Mouse (Mus musculus) hindbrain, embryonic 13.5 days (tissue): Measurements from ENCODE around the gene Trhde. TPM values are rescaled to one million over a fixed set of nuclear protein-coding genes. Genes with fewer than 3 reads are reported as not detected.
A peak's percentile ranks its signal among the peaks of the same experiment; 100 is the strongest.

ENCODE experiments used
- ATAC-seq: fragments of 200-750 bp; cut with Nextera tagmentation; 2 replicates; pipeline ENCODE4 v1.8.0; 2017; ENCODE audit warnings: moderate TSS enrichment; ENCODE audit not compliant: low FRiP score
- H3K27ac ChIP-seq: fragments of 300-500 bp; sonication (generic); 2 replicates; pipeline ENCODE4 v1.5.1; 2015; ENCODE audit warnings: inconsistent platforms, mild to moderate bottlenecking, moderate library complexity
- H3K27me3 ChIP-seq: fragments of 300-500 bp; sonication (generic); 2 replicates; pipeline ENCODE4 v1.6.1; 2015; ENCODE audit warnings: mild to moderate bottlenecking, inconsistent platforms
- H3K36me3 ChIP-seq: fragments of 300-500 bp; sonication (generic); 2 replicates; pipeline ENCODE4 v1.6.1; 2015; ENCODE audit warnings: mild to moderate bottlenecking, inconsistent platforms
- H3K4me1 ChIP-seq: fragments of 300-500 bp; sonication (generic); replicated peaks from 2 replicates; pipeline ENCODE4 v1.6.1; 2015; ENCODE audit warnings: inconsistent platforms
- H3K4me2 ChIP-seq: fragments of 300-500 bp; sonication (generic); 2 replicates; pipeline ENCODE4 v1.6.1; 2015; ENCODE audit warnings: inconsistent platforms, mild to moderate bottlenecking, moderate library complexity
- H3K4me3 ChIP-seq: fragments of 300-500 bp; sonication (generic); 2 replicates; pipeline ENCODE4 v1.5.1; 2015; ENCODE audit warnings: mild to moderate bottlenecking, inconsistent platforms
- H3K9ac ChIP-seq: fragments of 300-500 bp; sonication (generic); 2 replicates; pipeline ENCODE4 v1.6.1; 2015; ENCODE audit warnings: mild to moderate bottlenecking, inconsistent platforms
- H3K9me3 ChIP-seq: fragments of 300-500 bp; sonication (generic); 2 replicates; pipeline ENCODE4 v1.6.1; 2016; ENCODE audit warnings: inconsistent platforms
- WGBS: fragments of 180-500 bp; shearing (Covaris S2); methylation state at CpG from one replicate; pipeline ENCODE4 v1.1.7; 2015; 5-methylcytosine and 5-hydroxymethylcytosine counted together
- polyA plus RNA-seq: library from polyadenylated mRNA; unstranded; fragments of >200 nt; fragmentation: Nextera tagmentation; extraction: Ambion mirVana; gene quantifications from 2 replicates; pipeline ENCODE4 v1.2.1, GENCODE M21; 2015

The Trhde gene
- polyA plus RNA-seq, 1 experiment from 2014 or later = 4.6 TPM

DNA sequence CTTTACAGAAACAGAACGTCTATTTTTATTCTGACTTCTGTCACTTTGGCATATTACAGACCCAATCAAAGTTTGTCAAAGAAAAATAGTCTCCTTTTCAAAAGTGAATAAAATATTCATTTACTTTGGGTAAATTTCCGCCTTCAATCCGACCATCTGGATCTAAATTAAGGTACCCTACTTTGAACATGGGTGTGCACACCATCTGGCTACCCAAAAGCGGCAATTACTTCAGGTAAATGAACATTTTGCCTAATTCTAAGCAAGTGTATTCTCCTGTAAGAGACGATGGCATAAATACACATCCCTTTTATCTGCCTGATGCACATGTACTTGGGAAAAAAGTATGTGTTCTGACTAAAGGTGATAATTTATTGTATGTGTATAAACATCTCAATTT, 5.2 kb downstream of the Trhde start:
- ATAC-seq = no peak
- H3K27ac ChIP-seq = no peak overlapping the region
- peaks cover 27% of the 10 kb centered on the region for H3K27me3 ChIP-seq
- no peak overlapping the region for H3K4me2 ChIP-seq
- no peaks in the 10 kb centered on the region for H3K36me3 ChIP-seq
- 88% methylated on average over 5 of the region's 5 CpGs for WGBS
- no peak overlapping the region for H3K4me3 ChIP-seq
- H3K4me1 ChIP-seq = peaks cover 19% of the 10 kb centered on the region
- H3K9me3 ChIP-seq = no peaks in the 10 kb centered on the region
- no peak overlapping the region for H3K9ac ChIP-seq

GRCm38 (mm10) chr10:114794214-114794613, 7.9 kb downstream of the Trhde start:
- Histone ChIP-seq H3K4me3 (no peak overlapping the region), H3K4me2 (0 out of 2 replicates have a peak overlapping the region, but pooled peaks have one; percentile 15), H3K9ac (peak overlapping the region; percentile 24; the same call in 1 of the 2 replicates), H3K36me3 (no peaks in the 10 kb centered on the region), H3K4me1 (peaks cover 7% of the 10 kb centered on the region; the same call in 1 of the 2 replicates), H3K27ac (no peak overlapping the region), H3K27me3 (peaks cover 5% of the 10 kb centered on the region; the same call in 1 of the 2 replicates), H3K9me3 (no peaks in the 10 kb centered on the region)
- WGBS = 40% methylated on average over 6 of the region's 6 CpGs
- no peak for ATAC-seq

GRCm38 (mm10) chr10:114765914-114766313, 36.2 kb downstream of the Trhde start:
- H3K27me3 ChIP-seq = no peaks in the 10 kb centered on the region

GRCm38 (mm10) chr10:114762125-114762524, 40.0 kb downstream of the Trhde start:
- Histone ChIP-seq H3K4me1 (no peaks in the 10 kb centered on the region), H3K36me3 (no peaks in the 10 kb centered on the region), H3K27me3 (no peaks in the 10 kb centered on the region), H3K27ac (no peak overlapping the region), H3K9me3 (no peaks in the 10 kb centered on the region), H3K4me2 (no peak overlapping the region), H3K4me3 (no peak overlapping the region), H3K9ac (no peak overlapping the region)
- ATAC-seq = no peak
- WGBS = 88% methylated on average over 7 of the region's 7 CpGs

More at GRCm38 (mm10) chr10:114765914-114766313, 36.2 kb downstream of the Trhde start:
- H3K9ac ChIP-seq = no peak overlapping the region
- WGBS = 78% methylated on average over 4 of the region's 4 CpGs
- H3K4me3 ChIP-seq = no peak overlapping the region
- no peaks in the 10 kb centered on the region for H3K9me3 ChIP-seq
- H3K4me2 ChIP-seq = no peak overlapping the region
- no peaks in the 10 kb centered on the region for H3K36me3 ChIP-seq
- H3K4me1 ChIP-seq = no peaks in the 10 kb centered on the region
- H3K27ac ChIP-seq = no peak overlapping the region
- no peak for ATAC-seq

GRCm38 (mm10) chr10:114759240-114759639, 42.9 kb downstream of the Trhde start:
- H3K4me2 ChIP-seq = no peak overlapping the region
- WGBS = 66% methylated on average over 3 of the region's 3 CpGs
- no peaks in the 10 kb centered on the region for H3K36me3 ChIP-seq
- no peaks in the 10 kb centered on the region for H3K27me3 ChIP-seq
- ATAC-seq = no peak
- no peaks in the 10 kb centered on the region for H3K4me1 ChIP-seq
- H3K9ac ChIP-seq = no peak overlapping the region
- H3K27ac ChIP-seq = no peak overlapping the region
- H3K9me3 ChIP-seq = no peaks in the 10 kb centered on the region
- no peak overlapping the region for H3K4me3 ChIP-seq

- Histone ChIP-seq H3K4me1 (no peaks in the 10 kb centered on the region), H3K36me3 (no peaks in the 10 kb centered on the region), H3K4me2 (no peak overlapping the region), H3K4me3 (no peak overlapping the region), H3K27ac (no peak overlapping the region), H3K9me3 (no peaks in the 10 kb centered on the region), H3K27me3 (no peaks in the 10 kb centered on the region), H3K9ac (no peak overlapping the region)
- WGBS = 88% methylated on average over 9 of the region's 9 CpGs
- no peak for ATAC-seq
These were observed 43.5 kb downstream of the Trhde start for GRCm38 (mm10) chr10:114758614-114759013.

DNA sequence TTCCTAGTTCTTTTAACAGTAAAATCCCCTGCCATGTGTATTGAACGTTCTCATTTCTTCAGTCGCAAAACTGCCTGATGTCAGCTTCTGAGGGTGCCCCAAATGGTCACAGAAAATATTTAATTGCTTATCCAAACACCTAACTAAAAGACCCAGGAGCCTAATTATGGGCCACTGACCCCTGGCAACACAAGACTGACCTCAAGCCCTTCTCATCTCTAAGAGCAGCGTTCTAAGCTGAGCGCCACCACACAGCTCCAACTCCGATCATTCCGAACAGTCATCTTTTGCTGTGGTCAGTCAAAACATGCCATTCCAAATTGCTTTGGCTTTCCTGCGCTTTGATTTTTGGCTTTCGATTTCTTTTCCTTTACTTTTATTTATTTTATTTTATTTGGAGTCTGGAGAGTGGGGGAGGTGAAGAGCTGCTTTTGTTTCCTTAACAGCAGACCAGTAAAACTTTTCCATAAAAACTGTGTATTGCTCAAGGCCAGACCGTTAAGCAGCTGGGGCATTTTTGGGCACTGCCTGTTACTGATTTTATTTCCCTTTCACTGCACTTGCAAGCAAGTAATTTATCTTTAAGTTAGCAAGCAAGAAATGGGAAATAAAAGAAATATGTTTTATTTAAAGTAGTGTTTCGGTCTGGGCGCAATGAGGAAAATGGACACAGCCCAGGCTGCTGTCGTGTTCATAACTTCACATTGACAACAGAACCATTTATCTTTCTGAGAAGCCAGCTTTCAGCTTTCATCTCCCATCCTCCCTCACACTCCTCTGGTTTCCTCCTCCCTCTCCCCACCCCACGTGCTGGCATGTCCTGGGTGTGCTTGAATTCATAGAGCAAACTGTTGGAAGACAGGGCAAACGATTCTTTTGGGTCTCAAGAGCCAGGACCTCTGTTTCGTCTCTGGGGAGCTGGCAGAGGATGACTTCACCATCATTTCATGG, 59.1 kb downstream of the Trhde start:
- no peaks in the 10 kb centered on the region for H3K9me3 ChIP-seq
- H3K9ac ChIP-seq = no peak overlapping the region
- no peak for ATAC-seq
- H3K4me1 ChIP-seq = no peaks in the 10 kb centered on the region
- H3K36me3 ChIP-seq = no peaks in the 10 kb centered on the region
- WGBS = 74% methylated on average over 15 of the region's 15 CpGs
- H3K27me3 ChIP-seq = no peaks in the 10 kb centered on the region
- no peak overlapping the region for H3K4me2 ChIP-seq
- H3K27ac ChIP-seq = no peak overlapping the region
- no peak overlapping the region for H3K4me3 ChIP-seq

DNA sequence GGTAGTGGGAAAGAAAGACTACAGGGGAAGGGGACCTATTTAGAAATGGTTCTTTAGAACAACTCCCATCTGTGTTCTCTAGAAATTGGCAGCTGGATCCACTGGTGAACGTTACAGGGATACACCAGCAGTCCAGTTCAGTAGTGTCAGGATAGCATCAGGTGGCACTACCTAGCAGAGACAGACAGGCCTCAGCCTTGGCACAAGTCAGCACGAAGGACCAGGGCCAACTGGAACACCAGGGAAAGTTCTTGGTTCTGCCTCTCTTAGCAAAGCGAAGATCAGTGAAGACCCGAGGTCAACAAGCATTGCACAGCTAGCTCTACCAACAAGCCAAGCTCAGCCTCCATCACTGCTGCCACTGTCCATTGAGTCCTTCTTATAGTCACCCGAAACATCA, 62.2 kb downstream of the Trhde start:
- Histone ChIP-seq H3K36me3 (no peaks in the 10 kb centered on the region), H3K9ac (no peak overlapping the region), H3K4me1 (no peaks in the 10 kb centered on the region), H3K27ac (no peak overlapping the region), H3K9me3 (no peaks in the 10 kb centered on the region), H3K4me2 (no peak overlapping the region), H3K27me3 (no peaks in the 10 kb centered on the region), H3K4me3 (no peak overlapping the region)
- 92% methylated on average over 5 of the region's 5 CpGs for WGBS
- ATAC-seq = no peak

- Histone ChIP-seq H3K4me3 (no peak overlapping the region), H3K27ac (no peak overlapping the region), H3K4me1 (no peaks in the 10 kb centered on the region), H3K9ac (no peak overlapping the region), H3K9me3 (no peaks in the 10 kb centered on the region), H3K4me2 (no peak overlapping the region), H3K36me3 (no peaks in the 10 kb centered on the region), H3K27me3 (no peaks in the 10 kb centered on the region)
- no peak for ATAC-seq
- WGBS = 94% methylated on average over 2 of the region's 2 CpGs
These were observed 64.5 kb downstream of the Trhde start for GRCm38 (mm10) chr10:114737581-114737980.

GRCm38 (mm10) chr10:114736377-114736776, 65.7 kb downstream of the Trhde start:
- H3K4me2 ChIP-seq = no peak overlapping the region
- WGBS = 93% methylated on average over 3 of the region's 3 CpGs

GRCm38 (mm10) chr10:114735678-114736077, 66.4 kb downstream of the Trhde start:
- Histone ChIP-seq H3K4me3 (no peak overlapping the region), H3K4me2 (no peak overlapping the region), H3K9ac (no peak overlapping the region), H3K27ac (no peak overlapping the region), H3K36me3 (no peaks in the 10 kb centered on the region), H3K4me1 (no peaks in the 10 kb centered on the region), H3K27me3 (no peaks in the 10 kb centered on the region), H3K9me3 (no peaks in the 10 kb centered on the region)
- ATAC-seq = no peak
- WGBS = 75% methylated on average over 5 of the region's 5 CpGs

More at GRCm38 (mm10) chr10:114736377-114736776, 65.7 kb downstream of the Trhde start:
- no peaks in the 10 kb centered on the region for H3K9me3 ChIP-seq
- ATAC-seq = no peak
- H3K4me1 ChIP-seq = no peaks in the 10 kb centered on the region
- H3K36me3 ChIP-seq = no peaks in the 10 kb centered on the region
- no peaks in the 10 kb centered on the region for H3K27me3 ChIP-seq
- no peak overlapping the region for H3K27ac ChIP-seq
- H3K9ac ChIP-seq = no peak overlapping the region
- H3K4me3 ChIP-seq = no peak overlapping the region

GRCm38 (mm10) chr10:114735111-114735510, 67.0 kb downstream of the Trhde start:
- Histone ChIP-seq H3K9me3 (no peaks in the 10 kb centered on the region), H3K4me1 (no peaks in the 10 kb centered on the region), H3K36me3 (no peaks in the 10 kb centered on the region), H3K9ac (no peak overlapping the region), H3K27me3 (no peaks in the 10 kb centered on the region), H3K4me2 (no peak overlapping the region), H3K27ac (no peak overlapping the region), H3K4me3 (no peak overlapping the region)
- ATAC-seq = no peak
- WGBS = 94% methylated on average over 2 of the region's 2 CpGs

DNA sequence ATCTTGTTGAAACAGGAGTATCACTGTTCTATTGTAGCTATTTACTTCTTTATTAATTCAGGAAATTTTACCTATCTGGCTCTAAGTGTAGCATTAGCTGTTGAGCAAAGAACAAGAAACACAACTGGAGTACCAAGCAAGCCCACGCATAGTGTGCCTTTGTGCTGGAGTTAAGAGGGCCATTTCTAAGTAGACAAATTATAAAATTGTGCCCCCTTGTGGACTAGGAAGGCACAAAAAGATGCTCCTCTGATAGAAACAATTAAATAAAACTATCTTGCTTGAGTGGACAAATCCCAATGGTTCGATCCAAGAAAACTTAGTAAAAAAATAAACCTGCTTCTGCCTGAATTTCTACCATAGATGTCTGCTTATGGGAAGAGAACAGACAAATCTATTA, 76.5 kb downstream of the Trhde start:
- 86% methylated on average over 2 of the region's 2 CpGs for WGBS
- Histone ChIP-seq H3K9ac (no peak overlapping the region), H3K4me3 (no peak overlapping the region), H3K9me3 (no peaks in the 10 kb centered on the region), H3K4me1 (no peaks in the 10 kb centered on the region), H3K27me3 (no peaks in the 10 kb centered on the region), H3K36me3 (no peaks in the 10 kb centered on the region), H3K27ac (no peak overlapping the region), H3K4me2 (no peak overlapping the region)
- ATAC-seq = no peak
